Mouse (Mus musculus) kidney, embryonic 14.5 days (tissue): ENCODE measurements around the gene Ap1g1. TPM values are rescaled to one million over a fixed set of nuclear protein-coding genes. Genes with fewer than 3 reads are reported as not detected.

Experiments used
- ATAC-seq: fragments of 200-750 bp; cut with Nextera tagmentation; 2 replicates; pipeline ENCODE4 v1.8.0; 2017; ENCODE audit warnings: moderate number of reproducible peaks, mild to moderate bottlenecking, moderate TSS enrichment, moderate library complexity; ENCODE audit not compliant: low FRiP score, low TSS enrichment
- H3K27ac ChIP-seq: fragments of 300-500 bp; sonication (generic); 2 replicates; pipeline ENCODE4 v1.5.1; 2014; ENCODE audit warnings: low read depth, mild to moderate bottlenecking, low read length, moderate library complexity, mixed read lengths
- H3K27me3 ChIP-seq: fragments of 300-500 bp; sonication (generic); 2 replicates; pipeline ENCODE4 v1.6.1; 2014; ENCODE audit warnings: mild to moderate bottlenecking, low read length; ENCODE audit not compliant: control insufficient read depth, insufficient read depth
- H3K36me3 ChIP-seq: fragments of 300-500 bp; sonication (generic); 2 replicates; pipeline ENCODE4 v1.6.1; 2014; ENCODE audit warnings: low read length, mixed read lengths; ENCODE audit not compliant: control insufficient read depth, insufficient read depth
- H3K4me1 ChIP-seq: fragments of 300-500 bp; sonication (generic); 2 replicates; pipeline ENCODE4 v1.6.1; 2014; ENCODE audit warnings: low read length, mixed read lengths; ENCODE audit not compliant: control insufficient read depth, insufficient read depth
- H3K4me2 ChIP-seq: fragments of 300-500 bp; sonication (generic); replicated peaks from 2 replicates; pipeline ENCODE4 v1.6.1; 2014; ENCODE audit warnings: low read depth, mild to moderate bottlenecking, low read length
- H3K4me3 ChIP-seq: fragments of 300-500 bp; sonication (generic); 2 replicates; pipeline ENCODE4 v1.5.1; 2014; ENCODE audit warnings: mild to moderate bottlenecking, low read length
- H3K9ac ChIP-seq: fragments of 300-500 bp; sonication (generic); 2 replicates; pipeline ENCODE4 v1.6.1; 2014; ENCODE audit warnings: low read depth, mild to moderate bottlenecking, low read length, moderate library complexity
- H3K9me3 ChIP-seq: fragments of 300-500 bp; sonication (generic); 2 replicates; pipeline ENCODE4 v1.6.1; 2016; ENCODE audit warnings: low read length; ENCODE audit not compliant: control insufficient read depth
- WGBS: fragments of 180-500 bp; shearing (Covaris S2); extraction: QIAGEN DNeasy Blood & Tissue Kit; methylation state at CpG from one replicate; pipeline ENCODE4 v1.1.7; 2014; 5-methylcytosine and 5-hydroxymethylcytosine counted together
- polyA plus RNA-seq: library from polyadenylated mRNA; unstranded; fragments of >200 nt; fragmentation: Nextera tagmentation; extraction: Ambion mirVana; gene quantifications from 2 replicates; pipeline ENCODE4 v1.2.1, GENCODE M21; 2014

Gene Ap1g1
- polyA plus RNA-seq, 1 experiment from 2014 or later = 38.8 TPM

GRCm38 (mm10) chr8:109773154-109773553 is 5.2 kb upstream of the Ap1g1 start:
- Histone ChIP-seq H3K4me2 (no peak overlapping the region), H3K4me3 (no peak overlapping the region), H3K4me1 (no peaks in the 10 kb centered on the region), H3K27ac (no peak overlapping the region), H3K36me3 (no peaks in the 10 kb centered on the region), H3K27me3 (peaks cover 3% of the 10 kb centered on the region; the same call in 1 of the 2 replicates), H3K9ac (no peak overlapping the region), H3K9me3 (no peaks in the 10 kb centered on the region)
- WGBS = 48% methylated on average over 3 of the region's 3 CpGs
- no peak for ATAC-seq

DNA sequence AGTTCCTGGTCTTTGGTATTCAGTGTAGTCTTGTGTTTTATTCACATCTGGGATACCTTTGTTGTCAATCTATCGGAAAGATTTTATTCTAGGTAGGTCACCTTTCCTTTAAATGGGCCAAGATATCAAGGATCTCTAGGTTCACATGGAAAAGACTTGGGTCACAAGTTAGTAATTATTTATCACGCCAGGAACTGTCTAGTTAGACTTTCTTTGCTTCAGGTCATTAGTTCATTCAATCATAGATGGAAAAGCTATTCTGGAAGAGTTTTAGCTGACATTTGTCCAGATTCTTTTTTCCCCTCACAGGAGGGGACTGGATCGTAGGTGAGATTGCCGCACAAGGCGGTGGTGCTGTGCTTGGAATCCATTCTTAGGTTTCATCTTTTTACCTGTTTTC is 503 bp upstream of the Ap1g1 start:
- no peaks in the 10 kb centered on the region for H3K36me3 ChIP-seq
- peak overlapping the region; percentile 37; the same call in 1 of the 2 replicates for H3K9ac ChIP-seq
- ATAC-seq = no peak
- H3K4me3 ChIP-seq = peak overlapping the region; percentile 99
- H3K4me2 ChIP-seq = peak overlapping the region; percentile 78
- H3K27me3 ChIP-seq = peaks cover 3% of the 10 kb centered on the region; the same call in 1 of the 2 replicates
- H3K4me1 ChIP-seq = peaks cover 13% of the 10 kb centered on the region; the same call in 1 of the 2 replicates
- H3K9me3 ChIP-seq = no peaks in the 10 kb centered on the region
- no peak overlapping the region for H3K27ac ChIP-seq
- WGBS = 23% methylated on average over 5 of the region's 5 CpGs

DNA sequence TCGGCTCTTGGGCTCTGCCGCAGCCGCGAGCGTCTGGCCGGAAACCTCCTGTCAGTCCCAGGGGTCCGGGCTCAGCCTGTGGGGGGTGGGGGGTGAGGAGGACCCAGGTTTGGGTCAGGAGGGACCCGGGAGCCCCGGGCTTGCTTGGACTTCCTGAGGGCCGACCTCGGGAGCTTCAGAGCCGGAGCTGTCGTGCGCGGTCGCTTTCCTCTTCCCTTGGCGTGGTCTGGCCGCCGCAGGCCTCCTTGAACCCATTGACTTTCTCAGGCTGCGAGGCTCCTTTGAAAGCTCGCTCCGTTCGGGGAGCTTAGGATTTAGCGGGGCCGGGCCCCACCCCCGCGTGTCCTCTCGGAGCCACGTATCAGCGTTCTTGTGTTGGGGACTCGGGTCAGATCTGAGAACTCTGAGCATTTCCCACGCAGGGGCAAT is 653 bp downstream of the Ap1g1 start:
- Histone ChIP-seq H3K36me3 (no peaks in the 10 kb centered on the region), H3K4me1 (peaks cover 13% of the 10 kb centered on the region; the same call in 1 of the 2 replicates), H3K9ac (peak overlapping the region; percentile 93), H3K4me3 (peak overlapping the region; percentile 99), H3K27ac (peak overlapping the region; percentile 96), H3K4me2 (peak overlapping the region; percentile 78), H3K9me3 (no peaks in the 10 kb centered on the region), H3K27me3 (peaks cover 3% of the 10 kb centered on the region; the same call in 1 of the 2 replicates)
- peak; percentile 65 for ATAC-seq
- WGBS = 0% methylated on average over 32 of the region's 32 CpGs

GRCm38 (mm10) chr8:109779431-109780228 is 1.3 kb downstream of the Ap1g1 start:
- H3K9me3 ChIP-seq = no peaks in the 10 kb centered on the region
- H3K27ac ChIP-seq = peak overlapping the region; percentile 96
- WGBS = 14% methylated on average over 24 of the region's 24 CpGs
- H3K36me3 ChIP-seq = no peaks in the 10 kb centered on the region
- peaks cover 13% of the 10 kb centered on the region; the same call in 1 of the 2 replicates for H3K4me1 ChIP-seq
- H3K9ac ChIP-seq = peak overlapping the region; percentile 93
- ATAC-seq = no peak
- H3K27me3 ChIP-seq = peaks cover 3% of the 10 kb centered on the region; the same call in 1 of the 2 replicates
- H3K4me2 ChIP-seq = peak overlapping the region; percentile 78
- H3K4me3 ChIP-seq = peak overlapping the region; percentile 99

DNA sequence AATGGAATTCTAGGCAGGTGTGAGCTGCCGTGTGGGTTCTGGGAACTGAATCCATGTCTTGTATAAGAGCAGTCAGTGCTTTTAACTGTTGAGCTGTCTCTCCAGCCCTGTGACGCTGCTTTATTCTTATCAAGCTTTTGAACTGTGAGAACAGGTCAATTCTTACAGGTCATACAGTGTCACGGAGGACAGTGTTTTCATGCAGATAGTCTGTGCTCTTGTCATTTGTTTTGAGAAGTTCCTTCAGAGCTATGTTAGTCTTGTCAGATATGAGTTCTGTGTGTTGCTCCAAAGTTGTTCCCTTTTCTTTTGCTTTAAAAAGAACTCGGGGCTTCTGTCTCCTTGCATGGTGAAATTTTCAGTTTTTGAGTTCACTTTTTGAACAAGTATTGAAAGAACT is 2.2 kb downstream of the Ap1g1 start:
- Histone ChIP-seq H3K27ac (no peak overlapping the region), H3K36me3 (no peaks in the 10 kb centered on the region), H3K9ac (no peak overlapping the region), H3K4me1 (peaks cover 13% of the 10 kb centered on the region; the same call in 1 of the 2 replicates), H3K9me3 (no peaks in the 10 kb centered on the region), H3K4me3 (no peak overlapping the region; the same call in 1 of the 2 replicates), H3K27me3 (peaks cover 3% of the 10 kb centered on the region; the same call in 1 of the 2 replicates), H3K4me2 (peak overlapping the region; percentile 78; the same call in 1 of the 2 replicates)
- ATAC-seq = no peak
- 72% methylated on average over 4 of the region's 4 CpGs for WGBS

DNA sequence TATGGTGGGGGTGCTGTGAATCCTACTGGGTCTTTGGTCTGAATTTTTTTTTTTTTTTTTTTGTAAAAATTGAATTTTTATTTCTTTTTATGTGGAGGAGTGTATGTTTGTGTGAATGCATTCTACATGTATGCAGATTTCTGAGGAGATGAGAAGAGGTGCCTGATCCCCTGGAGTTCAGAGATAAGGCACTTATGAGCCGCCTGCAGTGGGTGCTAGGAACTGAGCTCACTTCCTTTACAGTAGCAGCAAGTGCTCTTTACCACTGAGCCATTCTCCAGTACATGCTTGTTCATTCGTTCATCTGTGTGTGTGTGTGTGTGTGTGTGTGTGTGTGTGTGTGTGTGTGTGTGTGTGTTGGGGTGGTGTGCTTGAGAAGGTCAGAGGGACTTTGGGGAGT is 12.6 kb downstream of the Ap1g1 start:
- H3K4me2 ChIP-seq = no peak overlapping the region
- H3K4me3 ChIP-seq = no peak overlapping the region
- no peak for ATAC-seq
- H3K27me3 ChIP-seq = no peaks in the 10 kb centered on the region
- WGBS = 100% methylated on average over 2 of the region's 2 CpGs
- H3K36me3 ChIP-seq = no peaks in the 10 kb centered on the region
- H3K27ac ChIP-seq = no peak overlapping the region
- no peak overlapping the region for H3K9ac ChIP-seq
- no peaks in the 10 kb centered on the region for H3K4me1 ChIP-seq
- no peaks in the 10 kb centered on the region for H3K9me3 ChIP-seq

DNA sequence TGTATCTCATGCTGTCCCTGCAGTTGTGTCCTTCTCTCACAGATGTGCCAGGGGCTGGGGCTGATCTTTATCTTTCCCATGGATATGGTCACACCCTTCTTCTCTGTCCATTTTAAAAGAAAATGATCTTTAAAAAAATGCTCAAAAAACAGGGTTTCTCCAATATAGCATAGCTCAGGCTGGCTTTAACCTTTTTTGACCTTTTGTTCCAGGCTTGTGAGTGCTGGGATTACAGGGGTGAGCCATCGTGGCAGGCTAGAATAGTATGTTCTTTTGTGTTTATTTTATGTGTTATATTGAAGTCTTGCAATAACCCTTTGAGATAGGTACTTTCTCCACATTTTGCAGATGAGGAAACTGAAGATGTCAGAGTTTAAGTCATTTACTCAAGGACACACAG is 16.8 kb downstream of the Ap1g1 start:
- Histone ChIP-seq H3K4me1 (0 out of 2 replicates have a peak, but pooled peaks cover 7% of the 10 kb centered on the region), H3K9ac (no peak overlapping the region), H3K27ac (no peak overlapping the region), H3K4me3 (no peak overlapping the region), H3K27me3 (no peaks in the 10 kb centered on the region), H3K9me3 (no peaks in the 10 kb centered on the region), H3K4me2 (no peak overlapping the region), H3K36me3 (no peaks in the 10 kb centered on the region)
- WGBS = 47% methylated on average over 1 of the region's 1 CpGs
- ATAC-seq = no peak

DNA sequence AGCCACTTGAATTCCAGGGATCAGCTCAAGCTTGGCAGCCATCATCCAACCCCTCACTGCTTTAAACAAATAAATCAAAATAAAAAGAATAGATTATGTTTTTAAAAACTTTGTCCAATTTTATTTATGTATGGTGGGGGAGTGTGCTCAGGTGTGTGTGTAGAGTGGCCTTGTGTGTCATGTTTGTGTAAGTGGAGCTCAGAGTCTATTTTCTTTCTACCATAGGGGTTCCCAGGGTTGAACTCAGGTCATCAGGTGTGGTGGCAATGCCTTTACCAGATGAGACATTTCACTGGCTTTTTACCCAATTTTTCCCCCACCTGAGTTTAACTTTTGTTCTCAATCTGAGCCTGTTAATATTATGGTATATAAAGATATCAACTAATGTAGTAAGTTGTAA is 20.4 kb downstream of the Ap1g1 start:
- Histone ChIP-seq H3K9ac (no peak overlapping the region), H3K9me3 (no peaks in the 10 kb centered on the region), H3K27ac (no peak overlapping the region), H3K27me3 (no peaks in the 10 kb centered on the region), H3K4me2 (no peak overlapping the region), H3K4me3 (no peak overlapping the region), H3K4me1 (0 out of 2 replicates have a peak, but pooled peaks cover 7% of the 10 kb centered on the region), H3K36me3 (peaks cover 9% of the 10 kb centered on the region)
- no peak for ATAC-seq

DNA sequence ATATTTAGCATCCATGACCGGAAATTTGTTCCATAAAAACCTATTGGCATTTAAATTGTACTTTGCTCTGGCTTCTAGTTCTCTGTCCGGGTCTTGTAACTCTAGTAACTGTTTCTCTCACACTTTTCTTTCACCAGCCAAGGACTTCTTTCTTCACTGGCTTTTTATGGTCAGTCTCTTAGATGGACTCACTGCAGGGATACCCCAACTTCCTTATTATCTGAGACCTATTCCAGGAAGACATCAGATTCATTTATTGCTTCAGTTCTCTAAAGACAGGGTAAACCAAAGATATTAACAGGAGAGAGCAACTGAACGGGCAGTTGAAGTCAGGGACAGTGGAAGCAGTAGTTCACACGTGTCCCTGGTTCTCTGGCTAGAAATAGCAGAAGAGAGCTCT is 20.9 kb downstream of the Ap1g1 start:
- peaks cover 12% of the 10 kb centered on the region for H3K36me3 ChIP-seq
- ATAC-seq = no peak
- H3K4me3 ChIP-seq = no peak overlapping the region
- WGBS = 62% methylated on average over 4 of the region's 4 CpGs
- no peaks in the 10 kb centered on the region for H3K27me3 ChIP-seq
- H3K4me1 ChIP-seq = 0 out of 2 replicates have a peak, but pooled peaks cover 7% of the 10 kb centered on the region
- H3K9me3 ChIP-seq = no peaks in the 10 kb centered on the region
- no peak overlapping the region for H3K4me2 ChIP-seq
- H3K9ac ChIP-seq = no peak overlapping the region
- no peak overlapping the region for H3K27ac ChIP-seq
